Mouse (Mus musculus) forelimb bud, embryonic 11.5 days (tissue): ENCODE results near the gene Vamp9.
A peak's percentile ranks its signal among the peaks of the same experiment; 100 is the strongest.

Experiments
- DNase-seq: peaks from one replicate; pipeline ENCODE4 v3.0.0-alpha.2; 2012; ENCODE audit warnings: low read depth, low spot score

Vamp9 gene

GRCm38 (mm10) chr5:99941776-99942502 lies 35.9 kb downstream of the Vamp9 start:
- DNase-seq = no peak

DNA sequence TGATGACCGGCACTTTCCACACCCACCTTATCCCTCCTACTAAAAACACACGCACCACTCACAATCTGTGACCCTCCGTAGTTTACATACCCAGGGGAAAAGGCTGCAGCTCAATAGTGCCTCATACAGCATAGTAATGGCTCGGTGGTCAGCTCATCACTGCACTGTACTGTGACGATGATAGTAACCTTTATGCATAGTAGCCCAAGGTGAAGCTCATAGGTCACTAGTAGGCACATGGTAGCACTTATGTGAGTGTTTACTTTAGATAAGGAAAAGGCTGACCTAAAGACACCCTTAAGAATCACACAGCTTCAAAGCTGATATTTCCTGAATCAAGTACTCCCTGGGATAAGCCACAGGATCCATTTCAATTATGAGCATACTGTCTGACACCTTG lies 46.5 kb downstream of the Vamp9 start:
- DNase-seq = no peak

GRCm38 (mm10) chr5:99953883-99954282 lies 47.8 kb downstream of the Vamp9 start:
- no peak for DNase-seq

DNA sequence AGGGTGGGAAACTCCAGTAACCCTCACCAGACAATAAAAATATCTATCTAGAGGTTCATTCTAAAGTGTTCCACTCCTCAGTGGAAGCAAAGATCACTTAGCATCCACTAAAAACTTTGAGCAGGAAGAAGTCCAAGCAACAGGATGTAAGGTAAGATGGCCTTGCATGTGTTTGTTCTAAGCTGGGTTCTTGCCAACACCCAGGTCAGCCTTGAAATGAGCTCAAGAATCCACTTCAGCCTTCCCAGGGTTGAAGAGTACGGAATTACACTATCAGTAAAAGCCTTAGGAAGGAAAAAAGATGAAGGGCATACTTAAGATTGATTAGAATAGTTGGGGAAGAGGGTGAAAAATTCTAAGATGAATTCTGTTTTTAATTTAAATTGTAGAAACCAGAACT lies 52.6 kb downstream of the Vamp9 start:
- DNase-seq = no peak

DNA sequence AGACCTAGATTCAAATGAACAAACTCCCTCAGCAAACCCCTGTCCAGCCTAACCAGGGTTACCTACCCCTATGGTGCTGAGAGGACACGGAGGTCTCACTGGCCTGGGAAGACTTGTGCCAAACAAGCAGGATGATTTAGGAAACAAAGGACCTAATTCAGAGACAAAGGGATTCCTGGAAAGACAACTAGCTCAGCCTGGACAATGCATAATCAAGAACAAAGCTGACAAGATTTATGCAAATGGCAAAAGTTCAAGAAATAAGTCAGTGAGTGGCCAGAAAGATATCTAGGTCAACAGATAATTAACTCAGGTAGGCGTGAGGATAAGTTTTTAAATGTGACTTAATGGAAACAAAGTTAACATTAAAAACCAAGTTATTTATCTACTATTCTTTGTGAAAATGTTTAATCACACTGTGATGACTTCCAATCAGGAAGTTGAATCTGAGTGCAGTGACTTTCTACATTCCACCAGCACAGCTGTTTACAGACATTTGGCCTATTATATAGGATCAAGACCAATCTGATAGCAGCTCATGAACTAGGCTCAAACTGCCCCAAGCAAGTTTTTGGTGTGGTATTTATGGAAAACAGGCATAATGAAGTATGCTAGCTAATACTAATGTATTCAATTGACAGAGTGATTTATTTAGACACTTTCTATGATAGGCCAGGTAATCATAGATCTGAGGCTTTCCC lies 53.3 kb downstream of the Vamp9 start:
- DNase-seq = no peak

DNA sequence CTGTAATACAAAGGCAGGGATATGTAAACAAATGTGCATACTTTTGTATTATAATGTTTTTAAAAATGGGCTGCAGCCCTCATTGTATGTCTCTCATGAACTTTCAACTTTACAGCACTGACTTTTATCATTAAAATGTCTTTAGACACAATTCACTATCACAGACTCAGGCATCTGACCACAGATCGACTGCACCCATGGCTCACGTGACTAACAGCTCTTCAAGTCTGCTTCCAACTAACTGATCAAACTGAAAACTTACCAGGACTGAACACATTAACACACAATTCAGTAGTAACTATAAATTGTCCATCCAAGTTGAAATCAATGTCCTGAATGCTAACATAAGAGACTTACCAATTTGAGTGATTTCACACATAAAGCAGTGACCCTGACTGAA lies 53.9 kb downstream of the Vamp9 start:
- no peak for DNase-seq

DNA sequence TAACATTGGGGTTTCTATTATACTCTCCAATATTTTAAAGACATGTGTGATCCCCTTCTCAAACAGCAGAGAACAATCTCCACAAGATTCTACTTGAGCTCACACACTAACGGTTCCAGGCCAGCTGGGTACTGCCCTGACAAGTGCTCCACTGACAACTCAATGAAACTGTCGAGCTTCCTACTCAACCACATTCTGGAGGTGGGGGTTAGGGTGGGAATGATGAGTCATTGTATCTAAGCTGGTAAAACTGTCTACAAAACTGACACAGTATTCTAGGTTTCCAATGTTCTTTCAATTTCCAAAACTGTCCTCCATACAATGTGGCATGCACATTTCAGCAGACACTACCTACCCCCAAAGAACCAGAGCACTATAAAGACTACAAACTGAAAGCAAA lies 67.9 kb downstream of the Vamp9 start:
- no peak for DNase-seq

- no peak for DNase-seq
Measured at GRCm38 (mm10) chr5:99975061-99975460, 69.0 kb downstream of the Vamp9 start.

GRCm38 (mm10) chr5:99975776-99976175 lies 69.7 kb downstream of the Vamp9 start:
- DNase-seq = no peak

DNA sequence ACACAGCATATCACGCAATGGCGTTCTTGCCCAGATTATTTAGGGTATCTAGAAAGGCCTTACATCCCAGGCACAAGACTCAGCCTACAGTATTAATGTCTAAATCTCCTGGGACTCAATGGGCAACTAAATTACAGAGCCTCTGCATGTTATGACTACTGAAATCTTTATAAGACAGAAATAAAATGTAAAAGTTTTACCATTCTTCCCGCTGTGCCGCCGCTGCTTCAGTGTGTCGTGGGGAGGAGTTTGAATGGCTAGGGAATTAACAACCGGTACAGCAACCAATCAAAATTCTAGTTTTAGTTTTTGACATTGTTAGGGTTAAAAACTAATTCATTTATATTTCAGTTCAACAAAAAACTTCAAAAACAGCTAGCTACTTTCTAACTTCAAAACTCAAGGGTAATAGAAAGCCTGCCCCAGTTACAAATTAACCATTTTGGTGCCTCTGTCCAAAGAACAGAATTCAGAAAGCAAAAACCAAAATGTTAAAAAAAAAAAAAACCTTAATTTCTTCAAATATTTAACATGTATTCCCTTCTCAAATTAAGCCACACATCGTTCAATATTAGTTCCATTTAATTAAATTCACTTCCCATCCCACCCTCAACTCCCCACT lies 70.4 kb downstream of the Vamp9 start:
- DNase-seq = no peak

- peak; percentile 78 for DNase-seq
Measured at GRCm38 (mm10) chr5:99977516-99978301, 71.7 kb downstream of the Vamp9 start.

GRCm38 (mm10) chr5:99978699-99979442 lies 72.8 kb downstream of the Vamp9 start, which contains the start of the genes Hnrnpd and 4930524J08Rik:
Gene Hnrnpd, minus strand, starts transcription at chr5:99978938.
Gene 4930524J08Rik, plus strand, starts transcription at chr5:99979061.
- peak; percentile 96 for DNase-seq

GRCm38 (mm10) chr5:99983452-99984061 lies 77.5 kb downstream of the Vamp9 start:
- DNase-seq = no peak

GRCm38 (mm10) chr5:99994166-99994565 lies 88.1 kb downstream of the Vamp9 start:
- no peak for DNase-seq

DNA sequence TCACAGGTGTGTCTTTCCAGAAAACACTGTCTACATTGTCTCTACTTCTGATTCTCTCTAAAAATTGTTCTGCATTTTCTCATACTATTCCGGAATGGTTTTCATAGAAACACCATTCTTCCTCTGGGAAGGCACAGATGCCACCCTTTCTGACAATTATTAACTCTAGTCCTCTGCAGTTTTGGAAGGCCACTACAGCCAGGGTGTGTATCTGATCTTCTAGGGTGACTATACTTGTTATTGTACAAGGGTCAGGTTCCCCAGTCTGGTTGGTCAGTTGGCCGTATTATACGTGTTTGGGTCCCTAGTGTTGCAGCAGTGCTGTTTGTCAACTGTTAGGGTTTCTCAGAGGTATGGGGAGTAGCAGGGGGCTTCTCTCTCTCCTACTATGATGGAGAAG lies 88.6 kb downstream of the Vamp9 start:
- DNase-seq = no peak

GRCm38 (mm10) chr5:100000048-100000447 lies 94.0 kb downstream of the Vamp9 start:
- DNase-seq = no peak

- DNase-seq = no peak
Measured at GRCm38 (mm10) chr5:100000500-100000899, 94.4 kb downstream of the Vamp9 start.
